Mouse (Mus musculus): Measurements from ENCODE around the gene Smyd3.

DNA sequence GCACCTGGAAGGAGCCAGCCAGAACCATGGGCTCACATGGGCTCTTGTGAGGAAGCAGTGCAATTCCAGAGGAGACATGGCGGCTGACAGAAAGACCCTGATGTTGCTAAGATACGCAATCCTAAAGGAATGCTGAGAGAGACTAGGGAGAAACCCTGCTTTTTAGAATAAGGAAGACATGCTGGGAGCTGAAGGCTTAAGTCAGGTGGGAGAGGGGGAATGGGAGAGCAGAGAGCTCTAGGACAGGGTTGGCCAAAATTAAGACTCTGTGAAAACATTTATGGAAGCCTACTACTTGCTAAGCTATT lies 452.6 kb downstream of the Smyd3 start:
- TF ChIP-seq CTCF (IDR thresholded peaks at IDR 0.05): no peak
- no peak for TF ChIP-seq EP300 (IDR thresholded peaks at IDR 0.05)
